Mouse (Mus musculus): Measurements from ENCODE around the gene Gm43720. TPM values are rescaled to one million over a fixed set of nuclear protein-coding genes. Genes with fewer than 3 reads are reported as not detected.
A peak's percentile ranks its signal among the peaks of the same experiment; 100 is the strongest.

Gm43720 gene
- total and polyA plus RNA-seq, 2 experiments from 2014 or later = 0.07 TPM; not detected in 1

DNA sequence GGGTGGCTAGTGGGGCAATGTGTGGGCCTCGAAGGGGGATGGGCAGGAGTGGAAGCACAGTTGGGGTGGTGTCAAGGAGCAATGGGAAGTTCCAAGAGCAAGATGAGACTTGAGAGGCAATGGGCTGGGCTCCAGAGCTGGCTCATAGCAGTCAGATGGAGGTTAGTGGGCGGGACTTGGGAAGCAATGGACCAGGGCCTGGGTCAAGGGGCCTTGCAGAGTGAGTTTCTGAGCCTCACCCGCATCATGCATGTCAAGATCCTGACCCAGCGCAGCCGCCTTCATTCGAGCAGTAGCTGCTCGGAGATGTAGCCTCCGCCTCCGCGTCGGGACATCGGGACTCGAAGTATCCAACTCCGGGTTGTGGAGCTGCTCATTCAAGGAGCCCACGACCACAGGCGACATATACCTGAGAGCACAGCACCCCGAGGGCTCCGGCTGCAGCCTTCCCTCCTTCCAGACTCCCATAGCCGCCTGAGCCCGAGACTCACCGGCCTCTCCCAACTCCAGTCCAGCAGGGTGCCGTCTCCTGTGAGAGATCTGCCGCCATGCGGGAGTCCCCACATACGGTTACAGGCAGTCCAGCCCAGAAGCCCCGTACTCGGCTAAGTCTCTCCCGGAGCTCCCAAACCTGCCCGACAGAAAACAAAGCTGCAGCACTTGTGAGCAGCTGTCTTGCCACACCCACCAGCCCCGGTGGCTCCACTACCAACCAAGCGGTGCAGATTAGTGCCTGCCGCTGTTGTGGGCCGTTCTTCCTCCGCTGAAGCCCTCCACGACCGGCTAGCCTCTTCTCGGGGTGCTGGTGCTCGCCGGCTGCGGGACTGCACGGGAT lies 4.3 kb downstream of the Gm43720 start:
- H3K9ac ChIP-seq (replicated peaks; ENCODE audit: low read depth, low read length) = no peak overlapping the region
- TF ChIP-seq EP300 (IDR thresholded peaks at IDR 0.05; ENCODE audit: low read depth) = no peak
- no peak for TF ChIP-seq CTCF (IDR thresholded peaks at IDR 0.05; ENCODE audit: low read depth)

DNA sequence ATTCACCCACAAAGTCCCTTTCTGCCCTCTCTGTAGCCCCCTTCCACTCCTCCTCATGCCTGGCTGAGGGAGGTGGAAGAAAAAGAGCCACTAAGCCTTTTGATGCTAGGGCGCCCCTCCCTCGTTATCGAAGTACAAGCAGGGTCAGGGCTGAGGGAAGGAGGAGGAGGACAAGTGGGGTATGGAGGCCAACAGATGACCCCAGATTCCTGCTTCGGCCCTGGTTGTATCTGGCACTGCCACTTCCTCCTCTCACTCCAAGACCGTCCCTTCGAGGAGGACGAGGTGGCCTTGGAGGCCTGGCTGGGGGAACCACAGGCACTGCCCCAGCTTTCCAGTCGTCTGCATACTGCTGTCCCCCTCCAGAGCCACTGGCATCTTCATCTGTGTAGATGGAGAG lies 5.6 kb downstream of the Gm43720 start:
- WGBS = 81% methylated on average over 8 of the region's 8 CpGs
- H3K9me3 ChIP-seq (replicated peaks; ENCODE audit: control insufficient read depth, low read length) = no peaks in the 10 kb centered on the region
- TF ChIP-seq EP300 (IDR thresholded peaks at IDR 0.05; ENCODE audit: low read depth) (no peak), CTCF (IDR thresholded peaks at IDR 0.05; ENCODE audit: low read depth) (no peak)
- no peak overlapping the region for H3K27ac ChIP-seq (ENCODE audit: low read depth)
- H3K4me1 ChIP-seq (ENCODE audit: control insufficient read depth, insufficient read depth) = no peaks in the 10 kb centered on the region
- no peak overlapping the region for H3K4me2 ChIP-seq (ENCODE audit: low read depth, low read length)
- H3K36me3 ChIP-seq (replicated peaks; ENCODE audit: control insufficient read depth, insufficient read depth, low read length) = no peaks in the 10 kb centered on the region
- H3K9ac ChIP-seq (replicated peaks; ENCODE audit: low read depth, low read length) = no peak overlapping the region
- no peak for ATAC-seq (ENCODE audit: insufficient read depth, low read depth)
- DNase-seq (ENCODE audit: low spot score) = no peak
- no peak overlapping the region for H3K4me3 ChIP-seq (ENCODE audit: low read depth, low read length)
- H3K27me3 ChIP-seq (ENCODE audit: control insufficient read depth, insufficient read depth, low read length) = peaks cover 13% of the 10 kb centered on the region

More for the DNA sequence above, 4.3 kb downstream of the Gm43720 start:
- H3K4me2 ChIP-seq (ENCODE audit: low read depth, low read length) = peak overlapping the region; percentile 52
- no peak for ATAC-seq (ENCODE audit: insufficient read depth, low read depth)
- H3K4me1 ChIP-seq (ENCODE audit: control insufficient read depth, insufficient read depth) = 0 out of 2 replicates have a peak, but pooled peaks cover 4% of the 10 kb centered on the region
- H3K9me3 ChIP-seq (replicated peaks; ENCODE audit: control insufficient read depth, low read length) = no peaks in the 10 kb centered on the region
- H3K27ac ChIP-seq (ENCODE audit: low read depth) = no peak overlapping the region
- WGBS = 40% methylated on average over 41 of the region's 41 CpGs
- H3K27me3 ChIP-seq (ENCODE audit: control insufficient read depth, insufficient read depth, low read length) = peaks cover 13% of the 10 kb centered on the region
- DNase-seq (ENCODE audit: low spot score) = no peak
- peak overlapping the region; percentile 26 for H3K4me3 ChIP-seq (ENCODE audit: low read depth, low read length)
- H3K36me3 ChIP-seq (replicated peaks; ENCODE audit: control insufficient read depth, insufficient read depth, low read length) = no peaks in the 10 kb centered on the region

DNA sequence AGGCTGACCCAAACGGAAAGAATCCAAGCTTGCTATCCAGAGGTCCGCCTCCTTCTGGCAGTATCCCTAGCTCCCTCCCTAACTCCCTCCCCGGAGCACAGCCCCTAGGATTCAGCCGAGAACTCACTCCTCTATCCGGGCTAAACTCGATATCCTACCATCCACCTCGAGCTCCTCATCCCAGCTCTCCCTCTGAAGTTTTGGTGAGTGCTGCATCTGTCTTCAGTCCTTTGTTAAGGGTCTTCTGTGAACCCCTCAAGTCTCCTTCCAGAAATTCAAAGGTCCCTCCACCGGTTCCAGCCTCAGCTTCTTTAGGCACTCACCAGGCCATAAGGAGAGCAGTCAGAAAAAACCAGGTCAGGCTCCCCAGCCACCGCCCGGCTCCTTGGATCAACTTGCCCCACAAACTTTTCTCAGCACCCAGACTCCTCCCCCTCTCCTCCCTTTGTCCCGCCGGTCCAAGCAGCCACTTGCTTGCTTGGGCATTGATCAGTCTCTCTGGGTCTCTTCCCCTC lies 7.3 kb downstream of the Gm43720 start, which contains the start of gene Gal3st4:
TSS of gene Gal3st4 (minus strand) at position 432 of the 515 bp plus-strand sequence.
- no peak for DNase-seq (ENCODE audit: low spot score)
- no peak within 1 kb of the TSS for H3K9ac ChIP-seq (replicated peaks; ENCODE audit: low read depth, low read length)
- 3% methylated on average over 12 of the region's 12 CpGs for whole genome bisulfite sequencing
- H3K4me2 ChIP-seq (ENCODE audit: low read depth, low read length) = peak within 1 kb of the TSS; percentile 16
- H3K9me3 ChIP-seq (replicated peaks; ENCODE audit: control insufficient read depth, low read length) = no peaks in the 10 kb centered on the region
- no peaks in the 10 kb centered on the region for H3K36me3 ChIP-seq (replicated peaks; ENCODE audit: control insufficient read depth, insufficient read depth, low read length)
- TF ChIP-seq EP300 (IDR thresholded peaks at IDR 0.05; ENCODE audit: low read depth) (no peak), CTCF (IDR thresholded peaks at IDR 0.05; ENCODE audit: low read depth) (no peak)
- H3K27ac ChIP-seq (ENCODE audit: low read depth) = no peak within 1 kb of the TSS
- ATAC-seq (ENCODE audit: insufficient read depth, low read depth) = no peak
- H3K4me3 ChIP-seq (ENCODE audit: low read depth, low read length) = peak within 1 kb of the TSS; percentile 4
- H3K27me3 ChIP-seq (ENCODE audit: control insufficient read depth, insufficient read depth, low read length) = peaks cover 13% of the 10 kb centered on the region
- H3K4me1 ChIP-seq (ENCODE audit: control insufficient read depth, insufficient read depth) = no peaks in the 10 kb centered on the region

DNA sequence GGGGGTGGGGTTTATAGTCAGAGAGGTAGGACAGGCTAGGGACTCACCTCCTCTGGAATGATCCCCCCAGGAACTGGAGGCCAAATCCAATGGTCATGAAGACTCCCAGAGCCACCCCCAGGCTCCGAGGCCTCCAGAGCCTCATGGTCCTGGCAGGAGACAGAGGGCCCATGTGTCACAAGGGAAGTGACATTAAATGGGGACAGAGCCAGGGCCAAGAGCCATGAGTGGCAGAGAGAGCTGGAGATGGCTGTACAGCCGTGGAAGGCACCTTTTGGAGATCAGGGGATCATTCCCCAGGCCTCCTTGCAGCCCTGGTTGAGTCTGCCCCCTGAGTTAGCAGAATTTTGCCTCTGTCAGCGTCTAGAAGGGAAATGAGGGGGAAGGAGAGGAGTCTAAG lies 8.5 kb downstream of the Gm43720 start:
- TF ChIP-seq CTCF (IDR thresholded peaks at IDR 0.05; ENCODE audit: low read depth) = no peak
- TF ChIP-seq EP300 (IDR thresholded peaks at IDR 0.05; ENCODE audit: low read depth) = no peak
- WGBS = 55% methylated on average over 3 of the region's 3 CpGs
- Histone ChIP-seq H3K27ac (ENCODE audit: low read depth) (no peak overlapping the region), H3K4me2 (ENCODE audit: low read depth, low read length) (no peak overlapping the region), H3K4me1 (ENCODE audit: control insufficient read depth, insufficient read depth) (no peaks in the 10 kb centered on the region), H3K36me3 (replicated peaks; ENCODE audit: control insufficient read depth, insufficient read depth, low read length) (no peaks in the 10 kb centered on the region), H3K4me3 (ENCODE audit: low read depth, low read length) (no peak overlapping the region), H3K9ac (replicated peaks; ENCODE audit: low read depth, low read length) (no peak overlapping the region), H3K9me3 (replicated peaks; ENCODE audit: control insufficient read depth, low read length) (no peaks in the 10 kb centered on the region), H3K27me3 (ENCODE audit: control insufficient read depth, insufficient read depth, low read length) (peaks cover 13% of the 10 kb centered on the region)
- DNase-seq (ENCODE audit: low spot score) (no peak), ATAC-seq (ENCODE audit: insufficient read depth, low read depth) (no peak)

DNA sequence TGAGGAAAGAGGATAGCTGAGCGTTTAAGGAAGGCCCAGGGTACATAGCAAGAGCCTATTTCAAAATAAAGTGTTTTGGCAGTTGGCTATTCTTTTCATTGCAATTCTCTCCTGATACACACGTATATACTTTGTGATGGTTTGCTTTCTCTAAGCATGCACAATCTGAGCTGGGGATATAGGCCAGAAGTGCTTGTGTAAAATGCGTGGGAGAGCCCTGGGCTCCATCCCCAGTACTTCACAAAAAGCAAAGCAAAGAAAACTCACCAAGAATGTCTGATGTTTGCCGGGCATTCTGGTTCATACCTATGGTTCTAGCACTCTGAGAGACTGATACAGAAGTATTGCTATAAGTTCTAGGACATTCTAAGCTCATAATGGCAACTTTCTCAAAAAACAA lies 10.8 kb downstream of the Gm43720 start:
- no peaks in the 10 kb centered on the region for H3K4me1 ChIP-seq (ENCODE audit: control insufficient read depth, insufficient read depth)
- no peak overlapping the region for H3K9ac ChIP-seq (replicated peaks; ENCODE audit: low read depth, low read length)
- no peak for DNase-seq (ENCODE audit: low spot score)
- no peak overlapping the region for H3K4me3 ChIP-seq (ENCODE audit: low read depth, low read length)
- TF ChIP-seq EP300 (IDR thresholded peaks at IDR 0.05; ENCODE audit: low read depth) = no peak
- no peak for TF ChIP-seq CTCF (IDR thresholded peaks at IDR 0.05; ENCODE audit: low read depth)
- H3K27me3 ChIP-seq (ENCODE audit: control insufficient read depth, insufficient read depth, low read length) = peaks cover 13% of the 10 kb centered on the region
- no peak overlapping the region for H3K4me2 ChIP-seq (ENCODE audit: low read depth, low read length)
- H3K36me3 ChIP-seq (replicated peaks; ENCODE audit: control insufficient read depth, insufficient read depth, low read length) = no peaks in the 10 kb centered on the region
- H3K27ac ChIP-seq (ENCODE audit: low read depth) = no peak overlapping the region
- WGBS = 66% methylated on average over 4 of the region's 4 CpGs
- ATAC-seq (ENCODE audit: insufficient read depth, low read depth) = no peak
- H3K9me3 ChIP-seq (replicated peaks; ENCODE audit: control insufficient read depth, low read length) = no peaks in the 10 kb centered on the region

Measured in heart, postnatal 0 days (tissue).